ENCODE assay signal across 16 mouse cellular contexts in the genomic region with DNA sequence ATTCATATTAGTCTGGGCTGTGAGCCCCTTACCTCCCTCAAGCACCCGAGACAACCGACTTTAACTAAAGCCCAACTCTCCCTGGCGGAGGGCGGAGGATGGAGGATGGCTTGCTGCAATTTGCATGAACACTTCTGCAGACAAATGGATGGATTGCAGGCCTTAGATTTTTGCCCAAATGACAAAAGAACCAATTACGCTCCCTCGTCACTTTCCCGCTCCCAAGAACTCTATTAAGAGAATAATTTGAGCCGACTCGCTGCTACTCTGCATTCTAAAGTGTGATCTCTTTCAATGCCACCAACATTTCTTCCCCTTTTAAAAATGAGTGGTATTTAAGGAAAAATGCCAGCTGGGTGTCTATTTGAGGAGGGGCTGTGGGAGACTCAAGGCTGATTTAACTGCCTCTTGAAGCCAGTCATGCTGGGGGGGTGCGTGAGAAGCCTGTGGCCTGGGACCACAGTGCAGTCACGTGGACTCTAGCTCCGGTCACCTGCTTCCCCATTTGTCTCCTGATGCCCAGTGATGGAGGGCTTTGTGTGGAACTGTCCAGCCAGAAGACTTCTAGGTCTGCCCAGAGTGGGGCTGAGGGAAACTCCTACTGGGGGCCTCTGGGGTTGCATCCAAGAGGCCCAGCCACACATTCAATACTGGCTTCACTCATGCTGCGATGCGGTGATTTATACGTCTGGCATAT.
DNase-seq lines count a peak whose midpoint lies in the region; ATAC-seq and TF ChIP-seq lines count a peak whose summit lies in the region.
"Had no signal": no experiment of that assay in that cellular context is flagged by ENCODE, and none has a peak within 500 bp of the region (broad histone marks: within the 10 kb centered on the region; RNA-seq: fewer than 3 reads in every experiment).

No protein-coding gene starts in this region.

- H3K4me2 ChIP-seq in forebrain, embryonic 15.5 days (replicated peaks), result no peak overlapping the region
- H3K4me2 ChIP-seq in liver, postnatal 0 days (ENCODE audit: low read depth, low read length), result no peak overlapping the region
- H3K4me2 ChIP-seq: embryonic facial prominence, embryonic 13.5 days; lung, embryonic 14.5 days had no signal

- WGBS in forebrain, embryonic 15.5 days, result 31% methylated on average over 15 of the region's 15 CpGs
- 84% methylated on average over 15 of the region's 15 CpGs for WGBS in liver, postnatal 0 days (ENCODE audit: insufficient replicate concordance)

- peak overlapping the region; percentile 57 for H3K27ac ChIP-seq in forebrain, embryonic 15.5 days (replicated peaks)
- no peak overlapping the region for H3K27ac ChIP-seq in liver, postnatal 0 days (ENCODE audit: low read depth)
- H3K27ac ChIP-seq: embryonic facial prominence, embryonic 13.5 days; stomach, postnatal 0 days had no signal

- H3K27me3 ChIP-seq in forebrain, embryonic 15.5 days, result no peaks in the 10 kb centered on the region
- H3K27me3 ChIP-seq in liver, postnatal 0 days (ENCODE audit: insufficient read depth, low read length), result no peaks in the 10 kb centered on the region
- H3K27me3 ChIP-seq: embryonic facial prominence, embryonic 13.5 days had no signal

- no peak for TF ChIP-seq POLR2A in brain, embryonic 14.5 days (IDR thresholded peaks at IDR 0.05; ENCODE audit: borderline replicate concordance, extremely low read depth, insufficient read depth, insufficient read length, poor library complexity, severe bottlenecking)

- H3K4me3 ChIP-seq in forebrain, embryonic 15.5 days, result no peak overlapping the region
- H3K4me3 ChIP-seq in liver, postnatal 0 days (ENCODE audit: low read depth, low read length), result no peak overlapping the region
- H3K4me3 ChIP-seq: embryonic facial prominence, embryonic 13.5 days had no signal

- ATAC-seq in forebrain, embryonic 15.5 days (replicated peaks), result peak; percentile 73
- no peak for ATAC-seq in liver, postnatal 0 days

- peaks cover 29% of the 10 kb centered on the region for H3K4me1 ChIP-seq in forebrain, embryonic 15.5 days
- H3K4me1 ChIP-seq in liver, postnatal 0 days (ENCODE audit: insufficient read depth), result peaks cover 4% of the 10 kb centered on the region

- no peak for TF ChIP-seq CTCF in brain, embryonic 14.5 days (IDR thresholded peaks at IDR 0.05; ENCODE audit: borderline replicate concordance, extremely low read depth, insufficient read depth, insufficient read length)
- TF ChIP-seq CTCF in liver, postnatal 0 days (IDR thresholded peaks at IDR 0.05; ENCODE audit: low read depth), result no peak

- H3K9me3 ChIP-seq in forebrain, embryonic 15.5 days, result no peaks in the 10 kb centered on the region
- H3K9me3 ChIP-seq in liver, postnatal 0 days (ENCODE audit: low read length), result no peaks in the 10 kb centered on the region
- H3K9me3 ChIP-seq: embryonic facial prominence, embryonic 13.5 days had no signal

- no peaks in the 10 kb centered on the region for H3K36me3 ChIP-seq in forebrain, embryonic 15.5 days
- no peaks in the 10 kb centered on the region for H3K36me3 ChIP-seq in liver, postnatal 0 days (replicated peaks; ENCODE audit: insufficient read depth, low read length)
- H3K36me3 ChIP-seq: embryonic facial prominence, embryonic 13.5 days had no signal

- peak; percentile 84 for DNase-seq in layer of hippocampus, adult 9-11 months
- no peak for DNase-seq in layer of hippocampus, postnatal 10 days (ENCODE audit: low spot score in 2 of 2)
- DNase-seq in brain, embryonic 14.5 days (ENCODE audit: low read depth), result peak; percentile 79
- peak; percentile 34 for DNase-seq in mesoderm, embryonic 11.5 days (ENCODE audit: low read depth, low spot score)
- no peak for DNase-seq in adrenal gland, adult 2 months
- DNase-seq in lung, postnatal 10 days, result no peak
- no peak for DNase-seq in liver, postnatal 0 days
- DNase-seq: cerebellum, adult 11-12 months; kidney, adult 11 months; kidney, postnatal 14 days; lung, embryonic 14.5 days; spleen, adult 18-20 months; thymus, postnatal 14 days had no signal

- TF ChIP-seq EP300 in liver, postnatal 0 days (IDR thresholded peaks at IDR 0.05; ENCODE audit: low read depth), result no peak

- no peak overlapping the region for H3K9ac ChIP-seq in forebrain, embryonic 15.5 days (replicated peaks)
- no peak overlapping the region for H3K9ac ChIP-seq in liver, postnatal 0 days (replicated peaks)
- H3K9ac ChIP-seq: embryonic facial prominence, embryonic 13.5 days; lung, embryonic 14.5 days had no signal

Comparison
In these comparisons a context has a peak if more than half of its experiments do, and no peak if none do; other contexts are left out.
1. DNase-seq: peak in layer of hippocampus, adult 9-11 months (single experiment), brain, embryonic 14.5 days (single experiment) and mesoderm, embryonic 11.5 days (single experiment); none in layer of hippocampus, postnatal 10 days (0 of 2), adrenal gland, adult 2 months (single experiment), lung, postnatal 10 days (single experiment) and liver, postnatal 0 days (single experiment).